Mouse (Mus musculus) hindbrain, embryonic 14.5 days (tissue): ENCODE data around the gene Vps16. TPM values are rescaled to one million over a fixed set of nuclear protein-coding genes. Genes with fewer than 3 reads are reported as not detected.
A peak's percentile ranks its signal among the peaks of the same experiment; 100 is the strongest.

Experiments
- ATAC-seq: fragments of 200-750 bp; cut with Nextera tagmentation; 2 replicates; pipeline ENCODE4 v1.8.0; 2017; ENCODE audit warnings: moderate number of reproducible peaks, mild to moderate bottlenecking, moderate TSS enrichment, moderate library complexity; ENCODE audit not compliant: low FRiP score
- DNase-seq: peaks from one replicate; pipeline ENCODE4 v3.0.0-alpha.2; 2015; ENCODE audit warnings: low spot score
- H3K27ac ChIP-seq: fragments of 300-500 bp; sonication (generic); 2 replicates; pipeline ENCODE4 v1.5.1; 2014; ENCODE audit warnings: mild to moderate bottlenecking, moderate library complexity
- H3K27me3 ChIP-seq: fragments of 300-500 bp; sonication (generic); 2 replicates; pipeline ENCODE4 v1.6.1; 2014; ENCODE audit warnings: mild to moderate bottlenecking, low read length, mixed read lengths; ENCODE audit not compliant: control insufficient read depth, insufficient read depth
- H3K36me3 ChIP-seq: fragments of 300-500 bp; sonication (generic); replicated peaks from 2 replicates; pipeline ENCODE4 v1.6.1; 2014; ENCODE audit not compliant: control insufficient read depth, insufficient read depth
- H3K4me1 ChIP-seq: fragments of 300-500 bp; sonication (generic); replicated peaks from 2 replicates; pipeline ENCODE4 v1.6.1; 2014; ENCODE audit warnings: antibody characterized with exemption, low read length, mixed read lengths; ENCODE audit not compliant: control insufficient read depth, insufficient read depth
- H3K4me2 ChIP-seq: fragments of 300-500 bp; sonication (generic); replicated peaks from 2 replicates; pipeline ENCODE4 v1.6.1; 2014; ENCODE audit warnings: mild to moderate bottlenecking, moderate library complexity
- H3K4me3 ChIP-seq: fragments of 300-500 bp; sonication (generic); replicated peaks from 2 replicates; pipeline ENCODE4 v1.5.1; 2014; ENCODE audit warnings: mild to moderate bottlenecking, low read length
- H3K9ac ChIP-seq: fragments of 300-500 bp; sonication (generic); 2 replicates; pipeline ENCODE4 v1.6.1; 2014
- H3K9me3 ChIP-seq: fragments of 300-500 bp; sonication (generic); 2 replicates; pipeline ENCODE4 v1.6.1; 2016; ENCODE audit warnings: low read length; ENCODE audit not compliant: control insufficient read depth
- WGBS: fragments of 180-500 bp; shearing (Covaris S2); extraction: QIAGEN DNeasy Blood & Tissue Kit; methylation state at CpG from one replicate; pipeline ENCODE4 v1.1.7; 2014; 5-methylcytosine and 5-hydroxymethylcytosine counted together
- polyA plus RNA-seq: library from polyadenylated mRNA; unstranded; fragments of >200 nt; fragmentation: Nextera tagmentation; extraction: Ambion mirVana; gene quantifications from 2 replicates; pipeline ENCODE4 v1.2.1, GENCODE M21; 2014

Vps16 gene
- polyA plus RNA-seq, 1 experiment from 2014 or later = 75.9 TPM

DNA sequence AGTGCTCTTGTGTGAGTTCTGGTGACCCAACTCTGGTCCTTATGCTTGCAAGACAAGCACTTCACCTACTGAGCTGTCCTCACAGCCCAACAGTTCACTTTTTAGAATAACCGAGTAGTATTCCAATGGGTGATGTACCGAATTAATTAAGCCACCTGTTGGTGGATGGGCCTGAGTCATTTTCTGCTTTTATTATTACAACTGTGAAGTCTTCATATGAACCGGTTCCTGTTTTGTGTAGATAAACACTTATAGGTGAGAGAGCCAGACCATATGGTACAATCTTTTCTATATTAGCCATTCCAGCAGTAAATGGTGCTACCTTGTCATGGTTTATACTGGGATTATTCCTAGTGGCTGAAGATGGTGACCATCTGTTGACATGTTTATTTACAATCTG lies 11.4 kb upstream of the Vps16 start:
- Histone ChIP-seq H3K9ac (no peak overlapping the region), H3K4me2 (no peak overlapping the region), H3K36me3 (no peaks in the 10 kb centered on the region), H3K4me3 (no peak overlapping the region), H3K27me3 (no peaks in the 10 kb centered on the region), H3K9me3 (no peaks in the 10 kb centered on the region), H3K4me1 (no peaks in the 10 kb centered on the region), H3K27ac (no peak overlapping the region)
- WGBS = 80% methylated on average over 3 of the region's 3 CpGs
- ATAC-seq (no peak), DNase-seq (no peak)

DNA sequence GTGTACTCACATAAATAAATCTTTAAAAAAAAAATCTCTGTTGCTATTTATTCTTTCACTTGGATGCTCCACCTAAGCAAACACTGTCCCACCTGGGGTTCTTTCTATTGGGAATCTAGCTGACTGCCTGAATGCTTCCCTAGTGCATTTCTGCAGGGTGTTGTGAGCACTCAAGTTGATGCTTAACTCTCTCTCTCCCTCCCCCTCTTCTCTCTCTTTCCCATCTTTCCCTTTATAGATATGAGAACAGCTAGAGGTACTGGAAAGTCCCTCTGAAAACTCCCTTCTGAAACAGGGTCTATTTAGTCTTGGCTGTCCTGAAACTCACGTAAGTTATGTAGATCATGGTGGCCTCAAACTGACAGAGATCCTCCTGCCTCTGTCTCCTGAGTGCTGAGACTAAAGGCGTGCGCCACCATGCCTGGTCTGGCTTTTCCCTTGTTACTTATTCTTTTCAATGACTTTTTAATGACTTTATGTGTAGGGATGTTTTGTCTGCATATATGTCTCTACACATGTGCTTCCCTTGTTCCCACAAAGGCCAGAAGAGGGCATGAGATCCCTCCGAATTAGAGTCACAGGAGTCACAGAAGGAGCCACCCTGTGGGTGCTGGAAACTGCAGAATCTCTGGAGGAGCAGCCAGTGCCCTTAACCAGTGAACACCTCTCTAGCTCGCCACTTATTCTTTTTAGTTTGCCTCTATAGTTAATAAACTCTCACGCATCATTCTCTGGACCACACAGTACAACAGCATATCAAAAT lies 9.9 kb upstream of the Vps16 start:
- 77% methylated on average over 6 of the region's 6 CpGs for WGBS
- H3K4me2 ChIP-seq = no peak overlapping the region
- ATAC-seq = no peak
- H3K9ac ChIP-seq = no peak overlapping the region
- H3K4me3 ChIP-seq = no peak overlapping the region
- H3K36me3 ChIP-seq = peaks cover 8% of the 10 kb centered on the region; the same call in 1 of the 2 replicates
- H3K27ac ChIP-seq = no peak overlapping the region
- H3K4me1 ChIP-seq = no peaks in the 10 kb centered on the region
- no peaks in the 10 kb centered on the region for H3K9me3 ChIP-seq
- no peak for DNase-seq
- H3K27me3 ChIP-seq = no peaks in the 10 kb centered on the region

DNA sequence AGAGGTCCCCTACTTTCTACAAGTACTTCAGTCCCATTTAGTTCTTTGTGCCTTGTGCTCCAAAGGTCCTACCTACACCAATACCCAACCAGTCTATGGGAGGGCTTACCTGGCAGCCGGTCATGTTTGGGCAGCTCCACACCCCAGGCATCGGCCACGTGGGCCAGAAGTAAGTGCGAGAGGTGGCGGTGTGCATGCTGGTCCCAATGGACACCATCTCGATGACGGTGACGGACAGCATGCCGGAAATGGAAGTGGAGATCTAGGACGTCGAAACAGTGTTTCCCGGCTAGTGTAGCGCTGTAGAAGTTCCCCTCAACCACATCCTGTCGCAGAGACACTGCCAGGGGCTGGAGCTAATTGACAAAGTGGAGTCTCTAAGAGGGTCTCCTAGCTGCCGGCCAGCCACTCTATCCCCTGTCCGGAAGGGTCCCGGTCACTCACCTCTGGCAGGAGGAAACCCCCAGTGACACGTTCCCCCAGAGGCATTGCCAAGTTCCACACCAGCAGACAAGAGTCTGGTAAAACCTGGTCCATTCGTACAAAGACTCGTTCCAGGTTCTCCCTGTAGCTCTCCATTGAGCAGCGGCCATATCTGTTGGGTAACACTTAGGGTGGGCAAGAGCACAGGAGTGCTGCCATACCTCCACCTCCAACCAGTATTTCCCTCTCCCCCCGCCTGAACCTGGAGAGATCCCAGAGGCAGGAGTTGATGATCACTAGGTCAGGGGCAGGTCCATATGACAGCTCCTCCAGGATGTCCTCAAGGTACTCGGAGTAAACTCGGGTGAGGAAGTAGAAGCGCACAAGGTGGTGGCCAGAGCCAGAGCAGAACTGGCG lies 2.1 kb upstream of the Vps16 start:
- Histone ChIP-seq H3K4me1 (peaks cover 21% of the 10 kb centered on the region), H3K4me3 (no peak overlapping the region)

DNA sequence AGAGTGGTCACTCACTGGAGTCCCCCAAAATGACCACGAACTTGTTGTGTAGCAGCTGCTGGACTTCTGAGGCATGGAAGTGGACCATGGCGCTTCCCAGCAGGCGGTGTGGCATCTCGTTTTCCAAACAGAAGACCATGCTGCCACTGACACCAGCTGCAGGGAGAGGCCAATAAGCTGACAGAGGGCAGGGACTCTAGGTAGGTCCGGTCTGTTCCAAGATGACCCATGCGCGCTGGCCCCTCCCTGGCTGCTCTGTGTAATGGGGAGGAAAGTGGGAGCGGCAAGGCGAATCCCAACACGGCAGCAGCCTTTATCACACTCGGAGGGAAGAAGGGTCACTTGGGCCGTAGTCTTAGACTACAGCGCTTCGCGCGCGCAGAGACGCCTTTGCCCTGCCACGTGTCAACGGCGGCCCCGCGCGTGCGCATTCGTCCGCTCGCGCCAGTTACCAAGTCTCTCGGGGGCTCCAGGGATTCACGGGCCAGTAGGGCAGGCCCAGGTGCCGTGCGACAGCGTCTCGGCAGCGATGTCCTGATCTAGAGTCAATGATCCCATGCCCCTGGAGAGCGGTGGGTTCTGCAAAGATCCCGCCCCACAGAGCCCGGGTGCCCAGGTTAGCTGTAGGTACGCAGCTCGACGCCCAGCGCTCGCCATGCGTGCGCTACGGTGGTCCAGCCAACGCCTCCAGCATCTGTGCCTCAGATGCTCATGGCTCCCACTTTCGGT lies 578 bp upstream of the Vps16 start:
- Histone ChIP-seq H3K27me3 (no peaks in the 10 kb centered on the region), H3K4me3 (peak overlapping the region; percentile 72), H3K27ac (peak overlapping the region; percentile 90), H3K4me1 (peaks cover 21% of the 10 kb centered on the region), H3K9me3 (no peaks in the 10 kb centered on the region), H3K9ac (peak overlapping the region; percentile 84), H3K4me2 (peak overlapping the region; percentile 61), H3K36me3 (peaks cover 16% of the 10 kb centered on the region; the same call in 1 of the 2 replicates)
- ATAC-seq = peak; percentile 78
- WGBS = 14% methylated on average over 49 of the region's 49 CpGs
- DNase-seq = peak; percentile 83

More for the DNA sequence above, 2.1 kb upstream of the Vps16 start:
- ATAC-seq = no peak
- H3K27me3 ChIP-seq = no peaks in the 10 kb centered on the region
- no peak overlapping the region for H3K9ac ChIP-seq
- DNase-seq = no peak
- no peaks in the 10 kb centered on the region for H3K9me3 ChIP-seq
- H3K27ac ChIP-seq = no peak overlapping the region
- WGBS = 99% methylated on average over 26 of the region's 26 CpGs
- no peak overlapping the region for H3K4me2 ChIP-seq
- H3K36me3 ChIP-seq = peaks cover 18% of the 10 kb centered on the region; the same call in 1 of the 2 replicates

DNA sequence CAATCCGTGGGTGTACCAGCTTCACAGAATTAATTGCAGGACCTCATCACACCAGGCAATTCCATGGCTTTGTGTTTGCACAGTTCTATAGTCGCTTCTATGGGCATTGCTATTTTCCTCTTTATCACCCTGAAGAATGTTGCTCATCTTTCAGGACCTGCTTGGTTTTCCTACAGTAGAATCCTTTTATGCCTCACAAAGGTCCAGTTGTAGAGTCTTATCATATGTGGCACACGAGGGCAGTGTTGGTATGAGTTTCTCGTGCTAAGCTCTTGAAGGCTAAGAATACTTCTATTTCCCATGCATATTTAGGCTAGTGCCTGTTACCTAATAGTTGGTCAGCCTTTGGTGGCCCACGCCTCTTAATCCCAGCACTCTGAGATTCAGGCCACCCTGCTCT lies 973 bp downstream of the Vps16 start:
- Histone ChIP-seq H3K9ac (peak overlapping the region; percentile 84), H3K27me3 (no peaks in the 10 kb centered on the region), H3K36me3 (0 out of 2 replicates have a peak, but pooled peaks cover 10% of the 10 kb centered on the region), H3K27ac (peak overlapping the region; percentile 90; the same call in 1 of the 2 replicates), H3K4me1 (peaks cover 21% of the 10 kb centered on the region), H3K9me3 (no peaks in the 10 kb centered on the region), H3K4me3 (peak overlapping the region; percentile 72), H3K4me2 (peak overlapping the region; percentile 61)
- no peak for ATAC-seq
- whole genome bisulfite sequencing = 43% methylated on average over 5 of the region's 5 CpGs
- DNase-seq = no peak

DNA sequence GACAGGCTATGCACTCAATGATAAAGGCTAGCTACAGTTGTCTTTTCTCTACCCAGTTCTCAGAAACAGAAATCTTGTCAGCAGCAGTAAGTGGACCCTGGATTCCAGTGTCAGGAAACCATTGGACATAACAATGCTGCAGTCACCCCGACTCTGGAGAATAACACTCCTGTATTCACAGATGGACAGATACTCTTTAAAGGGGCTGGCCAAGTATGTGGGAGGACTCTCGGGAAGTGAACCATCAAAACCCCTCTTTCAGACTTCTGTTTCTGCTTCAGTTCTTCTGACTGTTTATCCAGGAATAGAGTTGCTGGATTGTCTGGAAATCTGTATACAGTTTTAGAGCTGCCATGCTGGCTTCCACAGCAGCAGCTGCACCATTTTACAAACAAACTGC lies 5.7 kb downstream of the Vps16 start:
- Histone ChIP-seq H3K4me2 (no peak overlapping the region), H3K4me3 (no peak overlapping the region), H3K27ac (no peak overlapping the region), H3K9me3 (no peaks in the 10 kb centered on the region), H3K36me3 (peaks cover 16% of the 10 kb centered on the region; the same call in 1 of the 2 replicates), H3K27me3 (no peaks in the 10 kb centered on the region), H3K4me1 (peaks cover 6% of the 10 kb centered on the region), H3K9ac (no peak overlapping the region)
- DNase-seq = no peak
- WGBS = 59% methylated on average over 2 of the region's 2 CpGs
- ATAC-seq = no peak

DNA sequence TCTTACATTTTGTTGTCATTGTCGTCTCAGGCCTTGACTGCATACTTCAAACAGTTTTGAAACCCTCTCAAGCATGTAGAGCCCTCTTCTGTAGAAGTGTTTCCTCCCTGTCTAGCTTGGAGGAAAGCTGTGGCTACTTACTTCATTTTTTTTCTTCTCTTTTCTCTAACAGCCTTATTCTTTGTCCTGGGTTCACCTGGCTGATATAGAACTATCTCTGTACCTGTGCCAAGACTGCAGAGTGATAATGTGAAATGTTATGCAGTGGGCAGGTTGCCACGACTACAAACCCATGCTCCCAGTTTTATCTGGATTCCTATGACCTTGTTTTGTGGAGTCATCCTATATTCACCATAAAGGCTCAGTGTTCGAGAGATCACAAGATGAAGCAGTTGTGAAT lies 6.3 kb downstream of the Vps16 start:
- no peak overlapping the region for H3K4me2 ChIP-seq
- H3K27ac ChIP-seq = no peak overlapping the region
- 87% methylated on average over 3 of the region's 3 CpGs for WGBS
- no peak for ATAC-seq
- no peak overlapping the region for H3K9ac ChIP-seq
- no peaks in the 10 kb centered on the region for H3K4me1 ChIP-seq
- H3K36me3 ChIP-seq = peaks cover 16% of the 10 kb centered on the region; the same call in 1 of the 2 replicates
- H3K27me3 ChIP-seq = no peaks in the 10 kb centered on the region
- H3K9me3 ChIP-seq = no peaks in the 10 kb centered on the region
- H3K4me3 ChIP-seq = no peak overlapping the region
- no peak for DNase-seq

DNA sequence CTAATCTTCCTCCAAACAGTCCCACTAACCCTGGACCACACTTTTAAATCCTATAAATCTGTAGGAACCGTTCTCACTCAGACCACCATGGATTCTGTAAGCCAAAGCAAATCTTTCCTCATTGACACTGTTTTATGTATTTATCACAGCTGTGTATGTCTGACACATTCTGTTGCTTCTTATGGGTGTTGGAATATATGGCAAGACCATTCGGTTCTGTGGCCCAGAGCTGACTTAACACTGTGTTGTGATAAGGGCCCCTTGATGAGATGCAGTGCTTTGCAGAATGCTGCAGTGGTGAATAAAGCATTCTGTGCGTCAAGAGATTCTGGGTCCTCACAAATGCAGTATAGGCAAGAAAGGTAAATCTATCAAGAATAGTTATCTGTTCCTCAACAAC lies 8.0 kb downstream of the Vps16 start:
- Histone ChIP-seq H3K27me3 (no peaks in the 10 kb centered on the region), H3K36me3 (peaks cover 16% of the 10 kb centered on the region; the same call in 1 of the 2 replicates), H3K9ac (no peak overlapping the region), H3K4me1 (no peaks in the 10 kb centered on the region), H3K4me3 (no peak overlapping the region), H3K9me3 (no peaks in the 10 kb centered on the region), H3K4me2 (no peak overlapping the region), H3K27ac (no peak overlapping the region)
- WGBS = 95% methylated on average over 3 of the region's 3 CpGs
- DNase-seq (no peak), ATAC-seq (no peak)

DNA sequence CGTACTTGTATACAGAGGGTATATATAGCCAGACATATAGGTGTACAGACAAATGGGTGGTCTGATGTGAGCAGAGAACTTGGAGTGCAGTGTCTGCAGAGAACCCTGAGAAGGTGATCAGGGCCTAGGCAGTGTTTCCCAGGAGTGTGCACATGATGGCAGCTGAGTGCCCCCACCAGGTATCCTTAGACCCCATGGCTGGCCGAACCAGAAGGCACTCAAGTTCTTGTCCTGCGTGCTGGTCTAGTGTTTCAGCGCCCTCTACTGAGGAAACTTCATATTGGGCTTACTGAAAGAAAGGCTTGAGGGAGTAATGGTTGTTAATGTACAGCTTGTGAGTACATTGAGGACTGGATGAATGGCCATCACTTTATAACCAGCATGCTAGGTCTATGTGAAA lies 9.0 kb downstream of the Vps16 start:
- DNase-seq (peak; percentile 75), ATAC-seq (no peak)
- Histone ChIP-seq H3K36me3 (peaks cover 20% of the 10 kb centered on the region), H3K4me3 (no peak overlapping the region), H3K27me3 (no peaks in the 10 kb centered on the region), H3K9ac (no peak overlapping the region), H3K9me3 (no peaks in the 10 kb centered on the region), H3K4me1 (no peaks in the 10 kb centered on the region), H3K27ac (no peak overlapping the region), H3K4me2 (no peak overlapping the region)
- 31% methylated on average over 4 of the region's 4 CpGs for WGBS
